Mouse (Mus musculus) forebrain, embryonic 14.5 days (tissue): ENCODE results near the gene Snx9. TPM values are rescaled to one million over a fixed set of nuclear protein-coding genes. Genes with fewer than 3 reads are reported as not detected.

Source experiments
- ATAC-seq: fragments of 200-750 bp; cut with Nextera tagmentation; 2 replicates; pipeline ENCODE4 v1.8.0; 2017; ENCODE audit warnings: mild to moderate bottlenecking, moderate library complexity
- DNase-seq: peaks from one replicate; pipeline ENCODE4 v3.0.0-alpha.2; 2015; ENCODE audit warnings: low spot score
- H3K27ac ChIP-seq: fragments of 300-500 bp; sonication (generic); 2 replicates; pipeline ENCODE4 v1.5.1; 2014; ENCODE audit warnings: low read depth, mild to moderate bottlenecking, control low read depth, low read length, moderate library complexity
- H3K27me3 ChIP-seq: fragments of 300-500 bp; sonication (generic); replicated peaks from 2 replicates; pipeline ENCODE4 v1.6.1; 2014; ENCODE audit warnings: low read length, control low read depth, mixed read lengths; ENCODE audit not compliant: control insufficient read depth, insufficient read depth
- H3K36me3 ChIP-seq: fragments of 300-500 bp; sonication (generic); 2 replicates; pipeline ENCODE4 v1.6.1; 2014; ENCODE audit warnings: low read length, control low read depth; ENCODE audit not compliant: control insufficient read depth, insufficient read depth
- H3K4me1 ChIP-seq: fragments of 300-500 bp; sonication (generic); 2 replicates; pipeline ENCODE4 v1.6.1; 2014; ENCODE audit warnings: antibody characterized with exemption, low read length, control low read depth; ENCODE audit not compliant: control insufficient read depth, insufficient read depth
- H3K4me2 ChIP-seq: fragments of 300-500 bp; sonication (generic); 2 replicates; pipeline ENCODE4 v1.6.1; 2014; ENCODE audit warnings: mild to moderate bottlenecking, control low read depth, low read length
- H3K4me3 ChIP-seq: fragments of 300-500 bp; sonication (generic); 2 replicates; pipeline ENCODE4 v1.5.1; 2014; ENCODE audit warnings: low read depth, low read length, control low read depth
- H3K9ac ChIP-seq: fragments of 300-500 bp; sonication (generic); 2 replicates; pipeline ENCODE4 v1.6.1; 2014; ENCODE audit warnings: mild to moderate bottlenecking, low read length, control low read depth, moderate library complexity
- H3K9me3 ChIP-seq: fragments of 300-500 bp; sonication (generic); replicated peaks from 2 replicates; pipeline ENCODE4 v1.6.1; 2016; ENCODE audit warnings: low read length, control low read depth, mixed read lengths; ENCODE audit not compliant: control insufficient read depth
- WGBS: fragments of 180-500 bp; shearing (Covaris S2); extraction: QIAGEN DNeasy Blood & Tissue Kit; methylation state at CpG from one replicate; pipeline ENCODE4 v1.1.7; 2014; 5-methylcytosine and 5-hydroxymethylcytosine counted together
- polyA plus RNA-seq: library from polyadenylated mRNA; unstranded; fragments of >200 nt; fragmentation: Nextera tagmentation; extraction: Ambion mirVana; gene quantifications from 2 replicates; pipeline ENCODE4 v1.2.1, GENCODE M21; 2014

Gene Snx9
- polyA plus RNA-seq, 1 experiment from 2014 or later: 6.7 TPM

- H3K27me3 ChIP-seq: no peaks in the 10 kb centered on the region
- 0 out of 2 replicates have a peak, but pooled peaks cover 3% of the 10 kb centered on the region for H3K4me1 ChIP-seq
- H3K4me3 ChIP-seq: no peak overlapping the region
- ATAC-seq: no peak
- H3K27ac ChIP-seq: 0 out of 2 replicates have a peak overlapping the region, but pooled peaks have one; percentile 39
- WGBS: 52% methylated on average over 7 of the region's 7 CpGs
- peak; percentile 12 for DNase-seq
- H3K4me2 ChIP-seq: no peak overlapping the region
- H3K36me3 ChIP-seq: no peaks in the 10 kb centered on the region
- no peaks in the 10 kb centered on the region for H3K9me3 ChIP-seq
- H3K9ac ChIP-seq: no peak overlapping the region
Observed at GRCm38 (mm10) chr17:5805151-5805834, 35.8 kb upstream of the Snx9 start.

DNA sequence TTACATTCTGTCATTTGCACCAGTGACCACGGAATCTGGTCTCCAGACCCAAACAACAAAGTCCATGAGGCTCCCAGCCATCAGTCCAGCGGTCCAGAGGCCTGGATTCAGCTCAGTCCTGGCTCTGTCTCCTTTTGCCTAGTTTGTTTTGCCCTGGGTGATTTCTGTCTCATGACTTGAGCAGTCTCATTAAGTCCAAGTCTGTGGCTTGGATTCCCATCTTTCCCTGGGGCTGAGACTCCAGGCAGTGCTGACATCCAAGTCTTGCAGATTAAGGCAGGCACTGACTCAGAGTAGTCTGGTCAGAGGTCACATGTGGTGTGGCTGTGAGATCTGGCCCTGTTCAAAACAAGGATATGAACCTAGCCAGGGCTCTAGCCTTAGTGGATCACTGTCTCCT lies 35.2 kb upstream of the Snx9 start:
- Histone ChIP-seq H3K4me1 (0 out of 2 replicates have a peak, but pooled peaks cover 3% of the 10 kb centered on the region), H3K9ac (no peak overlapping the region), H3K36me3 (no peaks in the 10 kb centered on the region), H3K4me2 (no peak overlapping the region), H3K27me3 (no peaks in the 10 kb centered on the region), H3K4me3 (no peak overlapping the region), H3K27ac (0 out of 2 replicates have a peak overlapping the region, but pooled peaks have one; percentile 39), H3K9me3 (no peaks in the 10 kb centered on the region)
- ATAC-seq (no peak), DNase-seq (no peak)
- WGBS: 79% methylated on average over 2 of the region's 2 CpGs

DNA sequence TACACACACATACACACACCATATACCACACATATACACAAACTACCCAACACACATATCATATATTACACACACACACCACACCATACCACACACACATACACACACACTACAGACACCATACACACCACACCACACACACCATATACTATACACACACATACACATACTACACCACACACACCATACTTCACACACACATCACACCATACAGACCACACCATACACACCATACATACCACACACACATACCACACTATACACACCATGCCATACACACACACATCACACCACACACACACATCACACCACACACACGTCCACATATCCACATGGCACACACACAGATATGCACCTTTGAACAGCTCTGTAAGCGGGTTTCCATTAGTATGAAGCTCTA lies 34.3 kb upstream of the Snx9 start:
- no peak for ATAC-seq
- Histone ChIP-seq H3K27me3 (no peaks in the 10 kb centered on the region), H3K4me2 (no peak overlapping the region), H3K4me3 (no peak overlapping the region), H3K27ac (no peak overlapping the region), H3K4me1 (0 out of 2 replicates have a peak, but pooled peaks cover 3% of the 10 kb centered on the region), H3K9ac (no peak overlapping the region), H3K36me3 (no peaks in the 10 kb centered on the region), H3K9me3 (no peaks in the 10 kb centered on the region)
- no peak for DNase-seq
- WGBS: 88% methylated on average over 2 of the region's 2 CpGs

- DNase-seq (no peak), ATAC-seq (no peak)
- no peaks in the 10 kb centered on the region for H3K36me3 ChIP-seq
- H3K4me1 ChIP-seq: 0 out of 2 replicates have a peak, but pooled peaks cover 3% of the 10 kb centered on the region
- 86% methylated on average over 3 of the region's 3 CpGs for WGBS
- H3K27me3 ChIP-seq: no peaks in the 10 kb centered on the region
- no peak overlapping the region for H3K4me3 ChIP-seq
- no peak overlapping the region for H3K9ac ChIP-seq
- H3K4me2 ChIP-seq: no peak overlapping the region
- H3K27ac ChIP-seq: no peak overlapping the region
- no peaks in the 10 kb centered on the region for H3K9me3 ChIP-seq
Observed at GRCm38 (mm10) chr17:5807847-5808386, 33.2 kb upstream of the Snx9 start.

GRCm38 (mm10) chr17:5813863-5814640 lies 27.1 kb upstream of the Snx9 start:
- Histone ChIP-seq H3K27ac (no peak overlapping the region), H3K27me3 (no peaks in the 10 kb centered on the region), H3K36me3 (no peaks in the 10 kb centered on the region), H3K9ac (no peak overlapping the region), H3K4me1 (no peaks in the 10 kb centered on the region), H3K4me2 (no peak overlapping the region), H3K4me3 (no peak overlapping the region), H3K9me3 (no peaks in the 10 kb centered on the region)
- ATAC-seq (no peak), DNase-seq (no peak)
- WGBS: 69% methylated on average over 8 of the region's 8 CpGs

DNA sequence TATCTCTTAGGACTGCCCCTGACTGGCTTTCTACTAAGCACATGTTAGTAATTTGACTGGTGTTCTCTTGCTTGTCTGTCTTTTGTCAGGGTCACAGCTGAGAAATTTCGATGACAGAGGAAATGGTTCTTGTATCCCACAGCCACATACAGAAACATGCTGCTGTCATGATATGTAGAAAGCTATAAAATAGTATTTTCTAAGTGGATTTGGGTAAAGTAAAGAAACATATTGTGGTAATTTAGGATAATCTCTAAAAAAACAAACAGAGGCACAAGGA lies 26.5 kb upstream of the Snx9 start:
- Histone ChIP-seq H3K36me3 (no peaks in the 10 kb centered on the region), H3K4me2 (no peak overlapping the region), H3K27me3 (no peaks in the 10 kb centered on the region), H3K9me3 (no peaks in the 10 kb centered on the region), H3K4me1 (peaks cover 4% of the 10 kb centered on the region), H3K27ac (no peak overlapping the region), H3K9ac (no peak overlapping the region), H3K4me3 (no peak overlapping the region)
- ATAC-seq (no peak), DNase-seq (no peak)
- WGBS: 79% methylated on average over 1 of the region's 1 CpGs

- peaks cover 5% of the 10 kb centered on the region for H3K4me1 ChIP-seq
- no peak for ATAC-seq
- DNase-seq: no peak
- H3K4me3 ChIP-seq: no peak overlapping the region
- no peak overlapping the region for H3K4me2 ChIP-seq
- no peaks in the 10 kb centered on the region for H3K36me3 ChIP-seq
- H3K27ac ChIP-seq: no peak overlapping the region
- H3K27me3 ChIP-seq: no peaks in the 10 kb centered on the region
- H3K9ac ChIP-seq: no peak overlapping the region
- 97% methylated on average over 2 of the region's 2 CpGs for WGBS
- no peaks in the 10 kb centered on the region for H3K9me3 ChIP-seq
Observed at GRCm38 (mm10) chr17:5817871-5818270, 23.3 kb upstream of the Snx9 start.

DNA sequence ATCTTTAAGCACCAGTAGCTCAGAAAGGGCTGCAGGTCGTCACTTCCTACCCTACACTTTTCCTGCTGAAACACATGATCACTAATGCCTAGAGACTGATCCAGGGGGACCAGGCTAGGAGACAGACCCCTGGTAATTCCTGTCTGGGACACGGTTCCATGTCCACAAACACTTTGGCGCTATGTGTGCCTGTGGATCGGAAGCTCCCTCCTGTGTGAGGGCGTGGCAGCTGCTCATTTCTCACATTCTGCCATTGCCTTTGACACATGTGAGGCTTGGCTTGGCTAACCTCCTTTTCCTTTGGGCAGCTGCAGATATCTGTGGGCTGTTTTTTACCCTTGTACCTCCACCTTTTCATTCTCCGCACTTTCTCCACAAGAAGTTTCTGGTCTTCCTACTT lies 22.0 kb upstream of the Snx9 start:
- 64% methylated on average over 6 of the region's 6 CpGs for WGBS
- no peak for DNase-seq
- Histone ChIP-seq H3K36me3 (no peaks in the 10 kb centered on the region), H3K4me3 (no peak overlapping the region), H3K4me2 (no peak overlapping the region), H3K4me1 (peaks cover 5% of the 10 kb centered on the region), H3K9ac (no peak overlapping the region), H3K9me3 (no peaks in the 10 kb centered on the region), H3K27ac (no peak overlapping the region), H3K27me3 (no peaks in the 10 kb centered on the region)
- ATAC-seq: no peak

GRCm38 (mm10) chr17:5819799-5820201 lies 21.3 kb upstream of the Snx9 start:
- Histone ChIP-seq H3K9me3 (no peaks in the 10 kb centered on the region), H3K36me3 (no peaks in the 10 kb centered on the region), H3K9ac (no peak overlapping the region), H3K27ac (no peak overlapping the region), H3K4me2 (no peak overlapping the region), H3K4me1 (peaks cover 5% of the 10 kb centered on the region), H3K27me3 (no peaks in the 10 kb centered on the region), H3K4me3 (no peak overlapping the region)
- peak; percentile 62 for DNase-seq
- peak; percentile 67; the same call in 1 of the 2 replicates for ATAC-seq
- 12% methylated on average over 9 of the region's 9 CpGs for WGBS
